Mouse (Mus musculus): ENCODE measurements around the gene Kcnq1.

GRCm38 (mm10) chr7:143160057-143160456 lies 53.9 kb downstream of the Kcnq1 start:
- TF ChIP-seq CTCF (IDR thresholded peaks at IDR 0.05; ENCODE audit: extremely low read depth, insufficient read length, insufficient replicate concordance, low read depth, low read length) (no peak), POLR2A (IDR thresholded peaks at IDR 0.05; ENCODE audit: low read depth, low read length) (no peak)
